Mouse (Mus musculus): ENCODE measurements around the gene Abca1. TPM values are rescaled to one million over a fixed set of nuclear protein-coding genes. Genes with fewer than 3 reads are reported as not detected.

Abca1 gene
- polyA plus RNA-seq, 1 experiment from 2014 or later, result 6.1 TPM

- no peak overlapping the region for H3K27ac ChIP-seq (ENCODE audit: low read length)
- no peak overlapping the region for H3K4me2 ChIP-seq (ENCODE audit: low read depth, low read length)
- no peaks in the 10 kb centered on the region for H3K9me3 ChIP-seq (replicated peaks; ENCODE audit: control insufficient read depth, low read length)
- H3K27me3 ChIP-seq (ENCODE audit: control insufficient read depth, insufficient read depth, low read length), result no peaks in the 10 kb centered on the region
- H3K9ac ChIP-seq (ENCODE audit: low read length), result no peak overlapping the region
- WGBS, result 76% methylated on average over 4 of the region's 4 CpGs
- H3K4me3 ChIP-seq (replicated peaks; ENCODE audit: low read length), result no peak overlapping the region
- H3K4me1 ChIP-seq (ENCODE audit: control insufficient read depth, insufficient read depth, low read length), result peaks cover 6% of the 10 kb centered on the region; the same call in 1 of the 2 replicates
- ATAC-seq (ENCODE audit: insufficient read depth, low FRiP score), result no peak
- no peaks in the 10 kb centered on the region for H3K36me3 ChIP-seq (ENCODE audit: control insufficient read depth, insufficient read depth, low read length)
Observed at GRCm38 (mm10) chr4:53009871-53010270, 149.8 kb downstream of the Abca1 start.

GRCm38 (mm10) chr4:53009183-53009582 is 150.5 kb downstream of the Abca1 start:
- Histone ChIP-seq H3K4me3 (replicated peaks; ENCODE audit: low read length) (no peak overlapping the region), H3K4me1 (ENCODE audit: control insufficient read depth, insufficient read depth, low read length) (peaks cover 6% of the 10 kb centered on the region; the same call in 1 of the 2 replicates), H3K9ac (ENCODE audit: low read length) (no peak overlapping the region), H3K36me3 (ENCODE audit: control insufficient read depth, insufficient read depth, low read length) (no peaks in the 10 kb centered on the region), H3K4me2 (ENCODE audit: low read depth, low read length) (no peak overlapping the region), H3K27ac (ENCODE audit: low read length) (no peak overlapping the region), H3K9me3 (replicated peaks; ENCODE audit: control insufficient read depth, low read length) (no peaks in the 10 kb centered on the region), H3K27me3 (ENCODE audit: control insufficient read depth, insufficient read depth, low read length) (no peaks in the 10 kb centered on the region)
- 60% methylated on average over 4 of the region's 4 CpGs for WGBS
- no peak for ATAC-seq (ENCODE audit: insufficient read depth, low FRiP score)

- Histone ChIP-seq H3K4me1 (ENCODE audit: control insufficient read depth, insufficient read depth, low read length) (no peaks in the 10 kb centered on the region), H3K27me3 (ENCODE audit: control insufficient read depth, insufficient read depth, low read length) (no peaks in the 10 kb centered on the region), H3K36me3 (ENCODE audit: control insufficient read depth, insufficient read depth, low read length) (no peaks in the 10 kb centered on the region), H3K27ac (ENCODE audit: low read length) (no peak overlapping the region), H3K9ac (ENCODE audit: low read length) (no peak overlapping the region), H3K9me3 (replicated peaks; ENCODE audit: control insufficient read depth, low read length) (no peaks in the 10 kb centered on the region), H3K4me3 (replicated peaks; ENCODE audit: low read length) (no peak overlapping the region), H3K4me2 (ENCODE audit: low read depth, low read length) (no peak overlapping the region)
- WGBS, result 67% methylated on average over 8 of the region's 8 CpGs
- no peak for ATAC-seq (ENCODE audit: insufficient read depth, low FRiP score)
Observed at GRCm38 (mm10) chr4:53000154-53000553, 159.5 kb downstream of the Abca1 start.

GRCm38 (mm10) chr4:52999449-52999848 is 160.2 kb downstream of the Abca1 start:
- no peak overlapping the region for H3K4me3 ChIP-seq (replicated peaks; ENCODE audit: low read length)
- H3K36me3 ChIP-seq (ENCODE audit: control insufficient read depth, insufficient read depth, low read length), result no peaks in the 10 kb centered on the region
- H3K27ac ChIP-seq (ENCODE audit: low read length), result no peak overlapping the region
- no peaks in the 10 kb centered on the region for H3K4me1 ChIP-seq (ENCODE audit: control insufficient read depth, insufficient read depth, low read length)
- no peak for ATAC-seq (ENCODE audit: insufficient read depth, low FRiP score)
- 90% methylated on average over 6 of the region's 6 CpGs for WGBS
- H3K9ac ChIP-seq (ENCODE audit: low read length), result no peak overlapping the region
- H3K9me3 ChIP-seq (replicated peaks; ENCODE audit: control insufficient read depth, low read length), result no peaks in the 10 kb centered on the region
- H3K4me2 ChIP-seq (ENCODE audit: low read depth, low read length), result no peak overlapping the region
- no peaks in the 10 kb centered on the region for H3K27me3 ChIP-seq (ENCODE audit: control insufficient read depth, insufficient read depth, low read length)

- ATAC-seq (ENCODE audit: insufficient read depth, low FRiP score), result no peak
- H3K9ac ChIP-seq (ENCODE audit: low read length), result no peak within 1 kb of the TSS
- no peaks in the 10 kb centered on the region for H3K4me1 ChIP-seq (ENCODE audit: control insufficient read depth, insufficient read depth, low read length)
Observed at GRCm38 (mm10) chr4:52989248-52989647, 170.4 kb downstream of the Abca1 start, which contains the start of gene Nipsnap3a. Gene Nipsnap3a, plus strand, starts transcription at chr4:52989272.

GRCm38 (mm10) chr4:52986266-52986665 is 173.4 kb downstream of the Abca1 start:
- Histone ChIP-seq H3K9me3 (replicated peaks; ENCODE audit: control insufficient read depth, low read length) (no peaks in the 10 kb centered on the region), H3K27ac (ENCODE audit: low read length) (no peak overlapping the region), H3K4me3 (replicated peaks; ENCODE audit: low read length) (no peak overlapping the region), H3K4me2 (ENCODE audit: low read depth, low read length) (no peak overlapping the region), H3K36me3 (ENCODE audit: control insufficient read depth, insufficient read depth, low read length) (no peaks in the 10 kb centered on the region), H3K4me1 (ENCODE audit: control insufficient read depth, insufficient read depth, low read length) (no peaks in the 10 kb centered on the region), H3K27me3 (ENCODE audit: control insufficient read depth, insufficient read depth, low read length) (no peaks in the 10 kb centered on the region), H3K9ac (ENCODE audit: low read length) (no peak overlapping the region)
- 80% methylated on average over 2 of the region's 2 CpGs for WGBS
- no peak for ATAC-seq (ENCODE audit: insufficient read depth, low FRiP score)

More at GRCm38 (mm10) chr4:52989248-52989647, 170.4 kb downstream of the Abca1 start, which contains the start of gene Nipsnap3a:
- Histone ChIP-seq H3K27me3 (ENCODE audit: control insufficient read depth, insufficient read depth, low read length) (no peaks in the 10 kb centered on the region), H3K27ac (ENCODE audit: low read length) (no peak within 1 kb of the TSS), H3K36me3 (ENCODE audit: control insufficient read depth, insufficient read depth, low read length) (no peaks in the 10 kb centered on the region), H3K9me3 (replicated peaks; ENCODE audit: control insufficient read depth, low read length) (no peaks in the 10 kb centered on the region), H3K4me2 (ENCODE audit: low read depth, low read length) (peak within 1 kb of the TSS; percentile 22), H3K4me3 (replicated peaks; ENCODE audit: low read length) (0 out of 2 replicates have a peak within 1 kb of the TSS, but pooled peaks have one; percentile 8)
- 26% methylated on average over 12 of the region's 12 CpGs for WGBS

GRCm38 (mm10) chr4:52985216-52985615 is 174.5 kb downstream of the Abca1 start:
- Histone ChIP-seq H3K36me3 (ENCODE audit: control insufficient read depth, insufficient read depth, low read length) (no peaks in the 10 kb centered on the region), H3K9ac (ENCODE audit: low read length) (no peak overlapping the region), H3K4me1 (ENCODE audit: control insufficient read depth, insufficient read depth, low read length) (no peaks in the 10 kb centered on the region), H3K4me3 (replicated peaks; ENCODE audit: low read length) (no peak overlapping the region), H3K4me2 (ENCODE audit: low read depth, low read length) (no peak overlapping the region), H3K27me3 (ENCODE audit: control insufficient read depth, insufficient read depth, low read length) (no peaks in the 10 kb centered on the region), H3K27ac (ENCODE audit: low read length) (no peak overlapping the region), H3K9me3 (replicated peaks; ENCODE audit: control insufficient read depth, low read length) (no peaks in the 10 kb centered on the region)
- no peak for ATAC-seq (ENCODE audit: insufficient read depth, low FRiP score)
- WGBS, result 66% methylated on average over 2 of the region's 2 CpGs

Other genes with a start within 250 kb of the Abca1 start
- gene Olfr272, start 240.7 kb downstream of the Abca1 start, polyA plus RNA-seq (2015; fragmentation: Nextera tagmentation; extraction: Ambion mirVana), result not detected in 2 replicates
- gene Olfr270, start 195.3 kb downstream of the Abca1 start, polyA plus RNA-seq (2015; fragmentation: Nextera tagmentation; extraction: Ambion mirVana), result not detected in 2 replicates
- not detected in 2 replicates for gene Nipsnap3a, start 170.6 kb downstream of the Abca1 start, polyA plus RNA-seq (2015; fragmentation: Nextera tagmentation; extraction: Ambion mirVana)
- gene Nipsnap3b, start 148.0 kb downstream of the Abca1 start, polyA plus RNA-seq (2015; fragmentation: Nextera tagmentation; extraction: Ambion mirVana), result 86.9 and 93.0 TPM in 2 replicates